Mouse (Mus musculus): ENCODE measurements around the gene Fibin. TPM values are rescaled to one million over a fixed set of nuclear protein-coding genes. Genes with fewer than 3 reads are reported as not detected.

Fibin gene
- polyA plus RNA-seq (2016; fragmentation: Nextera tagmentation; extraction: Ambion mirVana), result 1.4 and 1.6 TPM in 2 replicates

GRCm38 (mm10) chr2:110362432-110363283, at the start of gene Fibin:
Fibin (minus strand) TSS chr2:110363183.
- 4% methylated on average over 33 of the region's 33 CpGs for WGBS (ENCODE audit: insufficient replicate concordance)
- 0 out of 2 replicates have a peak, but pooled peaks have one; percentile 35 for ATAC-seq
- Histone ChIP-seq H3K27me3 (replicated peaks) (peaks cover 15% of the 10 kb centered on the region), H3K9ac (no peak within 1 kb of the TSS), H3K36me3 (no peaks in the 10 kb centered on the region), H3K4me2 (peak within 1 kb of the TSS; percentile 46), H3K27ac (no peak within 1 kb of the TSS), H3K9me3 (replicated peaks) (no peaks in the 10 kb centered on the region), H3K4me3 (peak within 1 kb of the TSS; percentile 8), H3K4me1 (no peaks in the 10 kb centered on the region)

DNA sequence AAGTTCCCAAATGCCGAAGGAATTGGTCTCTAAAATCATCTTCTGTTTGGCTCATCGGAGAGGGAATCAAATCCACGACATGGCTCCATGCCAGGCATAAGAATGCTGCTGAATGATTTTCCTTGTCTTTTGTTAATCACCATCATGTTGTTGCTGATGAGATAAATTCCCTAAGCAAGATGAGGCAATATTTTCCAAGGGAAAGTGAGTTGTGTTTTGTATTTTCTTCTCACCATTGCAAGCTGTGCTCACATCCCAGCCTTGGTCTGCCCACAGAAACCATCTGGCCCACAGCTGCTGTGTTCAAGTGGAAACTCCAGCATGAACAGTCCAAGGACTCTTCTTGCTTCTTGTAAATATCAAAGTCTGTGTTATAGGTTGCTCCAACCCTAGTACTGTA, 48.4 kb upstream of the Fibin start:
- H3K27ac ChIP-seq, result no peak overlapping the region
- WGBS (ENCODE audit: insufficient replicate concordance), result 71% methylated on average over 3 of the region's 3 CpGs
- H3K9me3 ChIP-seq (replicated peaks), result no peaks in the 10 kb centered on the region
- no peaks in the 10 kb centered on the region for H3K36me3 ChIP-seq
- H3K4me2 ChIP-seq, result no peak overlapping the region
- ATAC-seq, result no peak
- no peak overlapping the region for H3K4me3 ChIP-seq
- H3K9ac ChIP-seq, result no peak overlapping the region
- no peaks in the 10 kb centered on the region for H3K27me3 ChIP-seq (replicated peaks)
- H3K4me1 ChIP-seq, result no peaks in the 10 kb centered on the region

- H3K4me2 ChIP-seq, result no peak overlapping the region
- no peaks in the 10 kb centered on the region for H3K27me3 ChIP-seq (replicated peaks)
- no peak overlapping the region for H3K4me3 ChIP-seq
- H3K4me1 ChIP-seq, result no peaks in the 10 kb centered on the region
- H3K9ac ChIP-seq, result no peak overlapping the region
- H3K27ac ChIP-seq, result no peak overlapping the region
- H3K9me3 ChIP-seq (replicated peaks), result no peaks in the 10 kb centered on the region
- no peaks in the 10 kb centered on the region for H3K36me3 ChIP-seq
- no peak for ATAC-seq
Observed at GRCm38 (mm10) chr2:110408757-110409156, 45.8 kb upstream of the Fibin start.

GRCm38 (mm10) chr2:110392714-110393336, 29.8 kb upstream of the Fibin start:
- Histone ChIP-seq H3K27me3 (replicated peaks) (no peaks in the 10 kb centered on the region), H3K4me2 (no peak overlapping the region), H3K9me3 (replicated peaks) (no peaks in the 10 kb centered on the region), H3K36me3 (no peaks in the 10 kb centered on the region), H3K9ac (no peak overlapping the region), H3K4me1 (no peaks in the 10 kb centered on the region), H3K4me3 (no peak overlapping the region), H3K27ac (no peak overlapping the region)
- no peak for ATAC-seq
- 50% methylated on average over 4 of the region's 4 CpGs for WGBS (ENCODE audit: insufficient replicate concordance)

- H3K27ac ChIP-seq, result no peak overlapping the region
- WGBS (ENCODE audit: insufficient replicate concordance), result 51% methylated on average over 5 of the region's 5 CpGs
- H3K4me2 ChIP-seq, result no peak overlapping the region
- no peaks in the 10 kb centered on the region for H3K9me3 ChIP-seq (replicated peaks)
- H3K4me1 ChIP-seq, result no peaks in the 10 kb centered on the region
- no peaks in the 10 kb centered on the region for H3K36me3 ChIP-seq
- H3K4me3 ChIP-seq, result no peak overlapping the region
- ATAC-seq, result no peak
- H3K9ac ChIP-seq, result no peak overlapping the region
- H3K27me3 ChIP-seq (replicated peaks), result no peaks in the 10 kb centered on the region
Observed at GRCm38 (mm10) chr2:110390736-110391409, 27.9 kb upstream of the Fibin start.

DNA sequence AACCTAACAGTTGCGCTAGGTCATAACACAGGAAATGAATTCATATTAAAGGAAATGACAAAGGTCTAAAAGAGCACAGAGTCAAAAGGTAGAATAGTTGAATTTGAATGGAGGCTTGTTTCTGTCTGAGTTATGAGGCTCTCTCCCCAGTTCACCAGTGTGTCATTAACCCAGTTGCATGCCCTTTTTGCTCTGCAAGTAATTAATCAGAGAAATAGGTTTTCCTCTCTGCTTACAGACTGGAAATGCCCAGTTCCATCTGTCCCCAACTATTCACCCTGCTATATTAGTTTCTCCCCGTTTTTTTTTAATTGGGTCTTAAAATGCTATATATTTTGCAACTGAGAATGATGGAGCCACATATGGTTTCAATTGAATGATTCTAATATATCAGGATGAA, 16.8 kb upstream of the Fibin start:
- no peak for ATAC-seq
- H3K9me3 ChIP-seq (replicated peaks), result no peaks in the 10 kb centered on the region
- H3K27ac ChIP-seq, result no peak overlapping the region
- no peaks in the 10 kb centered on the region for H3K4me1 ChIP-seq
- H3K4me2 ChIP-seq, result no peak overlapping the region
- no peak overlapping the region for H3K9ac ChIP-seq
- no peaks in the 10 kb centered on the region for H3K36me3 ChIP-seq
- no peaks in the 10 kb centered on the region for H3K27me3 ChIP-seq (replicated peaks)
- H3K4me3 ChIP-seq, result no peak overlapping the region
- WGBS (ENCODE audit: insufficient replicate concordance), result 54% methylated on average over 2 of the region's 2 CpGs

DNA sequence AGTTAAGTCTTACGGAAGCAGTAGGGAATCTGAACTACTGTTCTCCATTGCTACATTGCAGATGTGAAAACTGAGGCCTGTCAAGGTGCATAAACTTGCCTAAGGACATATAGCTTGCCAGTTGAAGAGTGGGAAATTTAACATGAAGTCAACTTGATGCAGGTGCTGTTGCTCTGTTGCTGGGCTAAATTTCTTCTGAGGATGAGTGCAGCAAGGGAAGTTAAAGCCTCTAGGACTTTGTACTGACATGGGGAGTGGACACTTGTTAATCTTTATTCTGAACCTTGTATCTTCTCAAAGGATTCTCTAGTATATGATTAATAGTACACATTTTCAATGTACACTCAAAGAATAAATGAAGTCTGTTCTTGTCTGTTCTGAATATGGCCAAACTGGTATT, 13.7 kb upstream of the Fibin start:
- no peaks in the 10 kb centered on the region for H3K36me3 ChIP-seq
- no peak for ATAC-seq
- WGBS (ENCODE audit: insufficient replicate concordance), result 60% methylated on average over 1 of the region's 1 CpGs
- H3K9me3 ChIP-seq (replicated peaks), result no peaks in the 10 kb centered on the region
- no peak overlapping the region for H3K27ac ChIP-seq
- H3K4me1 ChIP-seq, result no peaks in the 10 kb centered on the region
- H3K27me3 ChIP-seq (replicated peaks), result no peaks in the 10 kb centered on the region
- no peak overlapping the region for H3K9ac ChIP-seq
- no peak overlapping the region for H3K4me2 ChIP-seq
- no peak overlapping the region for H3K4me3 ChIP-seq

GRCm38 (mm10) chr2:110375475-110375874, 12.5 kb upstream of the Fibin start:
- H3K9ac ChIP-seq, result no peak overlapping the region
- 71% methylated on average over 1 of the region's 1 CpGs for WGBS (ENCODE audit: insufficient replicate concordance)
- H3K36me3 ChIP-seq, result no peaks in the 10 kb centered on the region
- no peak overlapping the region for H3K4me2 ChIP-seq
- H3K27me3 ChIP-seq (replicated peaks), result no peaks in the 10 kb centered on the region
- H3K9me3 ChIP-seq (replicated peaks), result no peaks in the 10 kb centered on the region
- no peaks in the 10 kb centered on the region for H3K4me1 ChIP-seq
- H3K4me3 ChIP-seq, result no peak overlapping the region
- H3K27ac ChIP-seq, result no peak overlapping the region
- ATAC-seq, result no peak

DNA sequence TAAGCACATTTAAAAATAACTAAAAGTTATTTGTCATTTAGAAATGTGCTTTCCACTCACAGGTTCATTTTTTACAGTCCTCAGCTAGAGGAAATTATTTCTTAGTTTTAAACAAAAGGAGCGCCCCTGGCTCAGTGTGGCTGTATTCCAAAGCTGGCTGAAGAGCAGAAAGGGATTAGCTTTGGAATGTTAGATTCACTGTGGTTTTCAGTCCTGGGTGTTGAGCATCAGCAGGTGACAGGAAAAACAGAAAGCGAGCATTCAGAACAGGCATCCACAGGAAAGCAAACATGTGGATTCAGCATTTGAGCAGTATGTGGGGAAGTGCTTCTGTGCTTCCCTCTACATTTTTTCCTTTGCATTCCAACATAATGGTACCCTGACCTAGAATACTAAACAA, 10.2 kb upstream of the Fibin start:
- 71% methylated on average over 2 of the region's 2 CpGs for WGBS (ENCODE audit: insufficient replicate concordance)
- H3K9ac ChIP-seq, result no peak overlapping the region
- no peak for ATAC-seq
- H3K27me3 ChIP-seq (replicated peaks), result no peaks in the 10 kb centered on the region
- no peaks in the 10 kb centered on the region for H3K9me3 ChIP-seq (replicated peaks)
- no peak overlapping the region for H3K4me2 ChIP-seq
- no peak overlapping the region for H3K4me3 ChIP-seq
- H3K36me3 ChIP-seq, result no peaks in the 10 kb centered on the region
- no peak overlapping the region for H3K27ac ChIP-seq
- H3K4me1 ChIP-seq, result no peaks in the 10 kb centered on the region

- H3K9me3 ChIP-seq (replicated peaks), result no peaks in the 10 kb centered on the region
- H3K27me3 ChIP-seq (replicated peaks), result peaks cover 10% of the 10 kb centered on the region
- H3K4me3 ChIP-seq, result no peak overlapping the region
- no peaks in the 10 kb centered on the region for H3K36me3 ChIP-seq
- H3K4me1 ChIP-seq, result no peaks in the 10 kb centered on the region
- H3K27ac ChIP-seq, result no peak overlapping the region
- no peak for ATAC-seq
- H3K9ac ChIP-seq, result no peak overlapping the region
- no peak overlapping the region for H3K4me2 ChIP-seq
- 39% methylated on average over 1 of the region's 1 CpGs for WGBS (ENCODE audit: insufficient replicate concordance)
Observed at GRCm38 (mm10) chr2:110367382-110367887, 4.5 kb upstream of the Fibin start.

DNA sequence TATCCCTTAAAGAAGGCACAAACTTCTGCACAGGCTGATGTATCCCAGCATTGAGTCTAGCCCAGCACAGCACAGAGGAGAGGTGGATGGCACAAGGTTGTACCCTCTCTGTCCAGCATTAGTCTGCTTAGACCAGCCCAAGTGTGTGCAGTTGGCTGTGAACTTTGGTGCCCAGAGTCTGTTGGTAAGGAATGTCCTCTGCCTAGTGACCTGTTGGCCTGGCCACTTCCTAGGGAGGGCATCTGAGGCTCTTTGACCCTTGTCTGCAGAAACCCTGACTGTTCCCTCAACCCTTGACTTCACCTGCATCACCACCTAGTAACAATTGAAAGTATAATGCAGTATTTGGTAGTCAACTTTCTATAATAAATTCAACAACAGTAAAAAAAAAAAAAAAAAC, 2.4 kb upstream of the Fibin start:
- Histone ChIP-seq H3K36me3 (no peaks in the 10 kb centered on the region), H3K4me3 (no peak overlapping the region), H3K27me3 (replicated peaks) (peaks cover 15% of the 10 kb centered on the region), H3K27ac (no peak overlapping the region), H3K4me2 (no peak overlapping the region), H3K4me1 (no peaks in the 10 kb centered on the region), H3K9me3 (replicated peaks) (no peaks in the 10 kb centered on the region), H3K9ac (no peak overlapping the region)
- ATAC-seq, result no peak

DNA sequence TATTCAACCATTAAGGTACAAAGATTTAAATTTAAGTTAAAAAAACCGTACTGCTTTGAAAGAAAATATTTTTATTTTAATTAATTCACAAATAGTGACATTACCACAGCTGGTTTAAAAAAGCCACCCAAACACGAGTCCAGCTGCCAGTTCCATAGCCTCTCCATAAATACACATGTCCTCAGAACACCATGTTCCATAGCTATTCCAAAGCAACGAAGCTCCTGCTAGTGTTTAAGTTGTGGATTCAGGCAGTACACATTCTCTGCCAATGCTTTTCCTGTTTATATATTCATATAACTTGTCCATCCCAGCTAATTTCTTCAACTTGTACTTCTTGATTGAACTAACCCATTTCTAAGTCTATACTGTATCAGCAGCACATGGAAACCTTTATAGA, 872 bp upstream of the Fibin start:
- no peak overlapping the region for H3K4me3 ChIP-seq
- peaks cover 15% of the 10 kb centered on the region for H3K27me3 ChIP-seq (replicated peaks)
- 59% methylated on average over 3 of the region's 3 CpGs for WGBS (ENCODE audit: insufficient replicate concordance)
- H3K4me1 ChIP-seq, result no peaks in the 10 kb centered on the region
- no peak overlapping the region for H3K27ac ChIP-seq
- no peaks in the 10 kb centered on the region for H3K36me3 ChIP-seq
- H3K9me3 ChIP-seq (replicated peaks), result no peaks in the 10 kb centered on the region
- H3K9ac ChIP-seq, result no peak overlapping the region
- no peak overlapping the region for H3K4me2 ChIP-seq
- ATAC-seq, result no peak

Data from liver, embryonic 12.5 days (tissue).